ENCODE assay signal across 9 mouse cellular contexts in the genomic region with DNA sequence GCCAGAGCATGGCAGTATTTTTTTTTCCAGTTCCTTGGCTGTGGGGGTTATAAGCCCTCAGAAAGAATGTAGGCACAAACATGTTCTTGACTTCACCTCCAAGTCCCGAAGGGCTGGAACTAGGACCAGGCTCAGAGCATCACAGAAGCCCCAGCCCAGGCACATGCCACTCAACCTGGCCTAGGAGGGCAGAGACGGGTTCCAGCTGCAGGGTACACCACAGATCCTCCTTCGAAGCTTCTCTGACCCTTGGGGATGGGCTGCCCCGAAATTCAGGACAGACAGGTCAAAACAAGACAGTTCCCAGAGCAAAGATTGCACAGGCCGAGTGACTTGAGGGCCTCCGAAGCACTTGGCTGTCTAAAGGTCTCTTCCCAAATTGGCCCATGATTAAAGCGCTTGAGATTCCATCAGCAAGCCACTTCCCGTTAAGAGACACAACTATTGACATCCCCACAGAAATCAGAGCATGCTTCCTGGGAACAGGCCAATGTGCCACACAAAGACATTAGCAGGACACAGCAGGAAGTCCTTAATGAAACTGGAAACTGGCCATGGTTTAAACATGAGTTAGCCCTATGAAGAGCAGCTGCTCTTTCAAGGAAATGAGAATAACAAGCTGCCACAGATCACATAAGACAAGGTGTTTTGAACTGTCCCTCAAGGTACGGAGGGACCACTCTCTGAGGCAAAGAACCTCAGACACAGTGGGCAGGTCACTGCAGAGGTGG.
DNase-seq lines count a peak whose midpoint lies in the region; ATAC-seq lines count a peak whose summit lies in the region.
"Had no signal": no experiment of that assay in that cellular context is flagged by ENCODE, and none has a peak within 500 bp of the region (broad histone marks: within the 10 kb centered on the region; RNA-seq: fewer than 3 reads in every experiment).

No protein-coding gene starts in this region.

- DNase-seq in forebrain, embryonic 10.5 days (ENCODE audit: extremely low spot score, low spot score), result no peak
- DNase-seq in cerebellum, adult 18-20 months, result peak; percentile 47 to 57
- DNase-seq in lung, postnatal 25 days (ENCODE audit: low spot score), result peak; percentile 86
- no peak for DNase-seq in urinary bladder, adult 2 months (ENCODE audit: low spot score)
- DNase-seq in testis, postnatal 10 days (ENCODE audit: low spot score), result no peak
- DNase-seq in urinary bladder, adult 18-20 months (ENCODE audit: low spot score in 2 of 2), result no peak
- DNase-seq: adrenal gland, postnatal 36 days had no signal

- no peak overlapping the region for H3K4me3 ChIP-seq in forebrain, embryonic 12.5 days (replicated peaks)
- H3K4me3 ChIP-seq in forebrain, embryonic 10.5 days, result no peak overlapping the region
- no peak overlapping the region for H3K4me3 ChIP-seq in hindbrain, embryonic 13.5 days

- no peak overlapping the region for H3K4me2 ChIP-seq in forebrain, embryonic 12.5 days
- H3K4me2 ChIP-seq in hindbrain, embryonic 13.5 days, result no peak overlapping the region

- WGBS in forebrain, embryonic 12.5 days, result 60% methylated on average over 9 of the region's 9 CpGs
- 78% methylated on average over 9 of the region's 9 CpGs for WGBS in forebrain, embryonic 10.5 days
- 48% methylated on average over 9 of the region's 9 CpGs for WGBS in hindbrain, embryonic 13.5 days

- no peaks in the 10 kb centered on the region for H3K36me3 ChIP-seq in forebrain, embryonic 12.5 days (replicated peaks)
- H3K36me3 ChIP-seq in forebrain, embryonic 10.5 days (replicated peaks), result no peaks in the 10 kb centered on the region
- no peaks in the 10 kb centered on the region for H3K36me3 ChIP-seq in hindbrain, embryonic 13.5 days

- H3K9ac ChIP-seq in forebrain, embryonic 12.5 days, result no peak overlapping the region
- no peak overlapping the region for H3K9ac ChIP-seq in hindbrain, embryonic 13.5 days

- H3K4me1 ChIP-seq in forebrain, embryonic 12.5 days, result peaks cover 16% of the 10 kb centered on the region
- peaks cover 9% of the 10 kb centered on the region for H3K4me1 ChIP-seq in forebrain, embryonic 10.5 days
- peaks cover 20% of the 10 kb centered on the region for H3K4me1 ChIP-seq in hindbrain, embryonic 13.5 days (replicated peaks)

- no peak for ATAC-seq in forebrain, embryonic 12.5 days (ENCODE audit: low FRiP score)
- peak; percentile 57; the same call in 1 of the 2 replicates for ATAC-seq in hindbrain, embryonic 13.5 days (ENCODE audit: low FRiP score)

- H3K27ac ChIP-seq in forebrain, embryonic 12.5 days, result peak overlapping the region; percentile 21; the same call in 1 of the 2 replicates
- H3K27ac ChIP-seq in forebrain, embryonic 10.5 days, result no peak overlapping the region
- peak overlapping the region; percentile 68 for H3K27ac ChIP-seq in hindbrain, embryonic 13.5 days

- H3K27me3 ChIP-seq in forebrain, embryonic 12.5 days, result no peaks in the 10 kb centered on the region
- H3K27me3 ChIP-seq in forebrain, embryonic 10.5 days (ENCODE audit: poor library complexity, severe bottlenecking), result no peaks in the 10 kb centered on the region
- H3K27me3 ChIP-seq in hindbrain, embryonic 13.5 days, result no peaks in the 10 kb centered on the region

- H3K9me3 ChIP-seq in forebrain, embryonic 12.5 days, result no peaks in the 10 kb centered on the region
- no peaks in the 10 kb centered on the region for H3K9me3 ChIP-seq in forebrain, embryonic 10.5 days
- no peaks in the 10 kb centered on the region for H3K9me3 ChIP-seq in hindbrain, embryonic 13.5 days

Comparison
In these comparisons a context has a peak if more than half of its experiments do, and no peak if none do; other contexts are left out.
1. DNase-seq: peak in cerebellum, adult 18-20 months (2 of 2) and lung, postnatal 25 days (single experiment); none in forebrain, embryonic 10.5 days (single experiment), urinary bladder, adult 2 months (single experiment), testis, postnatal 10 days (single experiment) and urinary bladder, adult 18-20 months (0 of 2).